Mouse (Mus musculus): ENCODE results near the gene Ciita.

Gene Ciita

GRCm38 (mm10) chr16:10542266-10542665 lies 62.4 kb downstream of the Ciita start:
- in situ Hi-C loops (cut with MboI; ENCODE audit: unreplicated experiment in 2 of 2) = loop anchor here in 1 of 2 experiments (25.0 kb wide), 1 partner anchor 1705 kb away; the partner anchor contains the start of gene 1810013L24Rik

- in situ Hi-C loops (cut with MboI; ENCODE audit: unreplicated experiment in 2 of 2) = loop anchor here in 1 of 2 experiments (25.0 kb wide), 1 partner anchor 1706 kb away; the partner anchor contains the start of gene 1810013L24Rik
These were observed 63.0 kb downstream of the Ciita start, which contains the start of gene Dexi for GRCm38 (mm10) chr16:10542698-10543365. Gene Dexi (minus strand): TSS chr16:10543054.

GRCm38 (mm10) chr16:10544995-10545622 lies 65.2 kb downstream of the Ciita start, which contains the start of gene Clec16a:
Gene Clec16a (plus strand): TSS chr16:10545339.
- in situ Hi-C loops (cut with MboI; ENCODE audit: unreplicated experiment in 2 of 2) = loop anchor here in 1 of 2 experiments (25.0 kb wide), 1 partner anchor 1708 kb away; the partner anchor contains the start of gene 1810013L24Rik

GRCm38 (mm10) chr16:10546865-10547264 lies 67.0 kb downstream of the Ciita start:
- in situ Hi-C loops (cut with MboI; ENCODE audit: unreplicated experiment in 2 of 2) = loop anchor here in 1 of 2 experiments (25.0 kb wide), 1 partner anchor 1710 kb away; the partner anchor contains the start of gene 1810013L24Rik

- in situ Hi-C loops (cut with MboI; ENCODE audit: unreplicated experiment in 2 of 2) = loop anchor here in 1 of 2 experiments (25.0 kb wide), 1 partner anchor 1712 kb away; the partner anchor contains the start of gene 1810013L24Rik
These were observed 69.1 kb downstream of the Ciita start for GRCm38 (mm10) chr16:10548938-10549337.

GRCm38 (mm10) chr16:10549600-10549999 lies 69.7 kb downstream of the Ciita start:
- in situ Hi-C loops (cut with MboI; ENCODE audit: unreplicated experiment in 2 of 2) = loop anchor here in 1 of 2 experiments (25.0 kb wide), 1 partner anchor 1712 kb away; the partner anchor contains the start of gene 1810013L24Rik

GRCm38 (mm10) chr16:10551592-10551991 lies 71.7 kb downstream of the Ciita start:
- in situ Hi-C loops (cut with MboI; ENCODE audit: unreplicated experiment in 2 of 2) = loop anchor here (10.0 to 25.0 kb wide), 4 partner anchors 561 to 863 kb away; no protein-coding TSS in a partner anchor

- in situ Hi-C loops (cut with MboI; ENCODE audit: unreplicated experiment in 2 of 2) = loop anchor here (10.0 to 25.0 kb wide), 4 partner anchors 558 to 861 kb away; no protein-coding TSS in a partner anchor
These were observed 74.0 kb downstream of the Ciita start for GRCm38 (mm10) chr16:10553858-10554257.

GRCm38 (mm10) chr16:10559991-10560390 lies 80.1 kb downstream of the Ciita start:
- in situ Hi-C loops (cut with MboI; ENCODE audit: unreplicated experiment in 2 of 2) = loop anchor here (10.0 to 25.0 kb wide), 4 partner anchors 552 to 855 kb away; no protein-coding TSS in a partner anchor

- in situ Hi-C loops (cut with MboI; ENCODE audit: unreplicated experiment in 2 of 2) = loop anchor here (5.0 to 25.0 kb wide), 7 partner anchors 227 to 847 kb away; partner anchors contain the start of gene Prm3 (in 1 of the 2)
These were observed 85.5 kb downstream of the Ciita start for GRCm38 (mm10) chr16:10565278-10565885.

GRCm38 (mm10) chr16:10567153-10567552 lies 87.3 kb downstream of the Ciita start:
- in situ Hi-C loops (cut with MboI; ENCODE audit: unreplicated experiment in 2 of 2) = loop anchor here (5.0 to 25.0 kb wide), 7 partner anchors 225 to 845 kb away; partner anchors contain the start of gene Prm3 (in 1 of the 2)

- in situ Hi-C loops (cut with MboI; ENCODE audit: unreplicated experiment in 2 of 2) = loop anchor here (5.0 to 25.0 kb wide), 8 partner anchors 222 to 842 kb away; partner anchors contain the start of gene Prm3 (in 1 of the 2)
These were observed 90.0 kb downstream of the Ciita start for GRCm38 (mm10) chr16:10569809-10570395.

GRCm38 (mm10) chr16:10570708-10571107 lies 90.8 kb downstream of the Ciita start:
- in situ Hi-C loops (cut with MboI; ENCODE audit: unreplicated experiment in 2 of 2) = loop anchor here (5.0 to 25.0 kb wide), 4 partner anchors 277 to 842 kb away; no protein-coding TSS in a partner anchor

- in situ Hi-C loops (cut with MboI; ENCODE audit: unreplicated experiment in 2 of 2) = loop anchor here (5.0 to 25.0 kb wide), 4 partner anchors 275 to 840 kb away; no protein-coding TSS in a partner anchor
These were observed 92.0 kb downstream of the Ciita start for GRCm38 (mm10) chr16:10571820-10572219.

GRCm38 (mm10) chr16:10574936-10575335 lies 95.1 kb downstream of the Ciita start:
- in situ Hi-C loops (cut with MboI; ENCODE audit: unreplicated experiment in 2 of 2) = loop anchor here (5.0 to 25.0 kb wide), 6 partner anchors 52 to 837 kb away; partner anchors contain the start of genes Socs1 (in 1 of the 2) and Tnp2 (in 1 of the 2)

GRCm38 (mm10) chr16:10575915-10576314 lies 96.1 kb downstream of the Ciita start:
- in situ Hi-C loops (cut with MboI; ENCODE audit: unreplicated experiment in 2 of 2) = loop anchor here (5.0 kb wide), 2 partner anchors 51 to 211 kb away; partner anchors contain the start of genes Socs1 (in 1 of the 2) and Tnp2 (in 1 of the 2)

- in situ Hi-C loops (cut with MboI; ENCODE audit: unreplicated experiment in 2 of 2) = loop anchor here (5.0 kb wide), 2 partner anchors 50 to 210 kb away; partner anchors contain the start of genes Socs1 (in 1 of the 2) and Tnp2 (in 1 of the 2)
These were observed 97.7 kb downstream of the Ciita start for GRCm38 (mm10) chr16:10577548-10577947.
